Mouse (Mus musculus) midbrain, postnatal 0 days (tissue): ENCODE results near the gene Prkag2. TPM values are rescaled to one million over a fixed set of nuclear protein-coding genes. Genes with fewer than 3 reads are reported as not detected.
A peak's percentile ranks its signal among the peaks of the same experiment; 100 is the strongest.

Experiments used
- ATAC-seq: fragments of 200-750 bp; cut with Nextera tagmentation; 2 replicates; pipeline ENCODE4 v1.8.0; 2017; ENCODE audit warnings: moderate number of reproducible peaks, mild to moderate bottlenecking, moderate TSS enrichment, moderate library complexity; ENCODE audit not compliant: low FRiP score
- DNase-seq: peaks from one replicate; pipeline ENCODE4 v3.0.0-alpha.2; 2015; ENCODE audit warnings: low spot score
- H3K27ac ChIP-seq: fragments of 300-500 bp; sonication (generic); 2 replicates; pipeline ENCODE4 v1.5.1; 2014; ENCODE audit warnings: low read depth, mild to moderate bottlenecking, low read length, mixed read lengths
- H3K27me3 ChIP-seq: fragments of 300-500 bp; sonication (generic); 2 replicates; pipeline ENCODE4 v1.6.1; 2014; ENCODE audit warnings: low read length, control low read depth, mixed read lengths; ENCODE audit not compliant: insufficient read depth
- H3K36me3 ChIP-seq: fragments of 300-500 bp; sonication (generic); 2 replicates; pipeline ENCODE4 v1.6.1; 2014; ENCODE audit warnings: low read length, control low read depth, mixed read lengths; ENCODE audit not compliant: insufficient read depth
- H3K4me1 ChIP-seq: fragments of 300-500 bp; sonication (generic); 2 replicates; pipeline ENCODE4 v1.6.1; 2014; ENCODE audit warnings: mild to moderate bottlenecking, control low read depth, antibody characterized with exemption, low read length, mixed read lengths; ENCODE audit not compliant: insufficient read depth
- H3K4me2 ChIP-seq: fragments of 300-500 bp; sonication (generic); 2 replicates; pipeline ENCODE4 v1.6.1; 2014; ENCODE audit warnings: low read depth, mild to moderate bottlenecking, low read length, mixed read lengths; ENCODE audit not compliant: poor library complexity, severe bottlenecking
- H3K4me3 ChIP-seq: fragments of 300-500 bp; sonication (generic); 2 replicates; pipeline ENCODE4 v1.5.1; 2014; ENCODE audit warnings: low read depth, mild to moderate bottlenecking, low read length, moderate library complexity
- H3K9ac ChIP-seq: fragments of 300-500 bp; sonication (generic); replicated peaks from 2 replicates; pipeline ENCODE4 v1.6.1; 2014; ENCODE audit warnings: mild to moderate bottlenecking, low read length, moderate library complexity, mixed read lengths; ENCODE audit not compliant: poor library complexity, severe bottlenecking
- H3K9me3 ChIP-seq: fragments of 300-500 bp; sonication (generic); 2 replicates; pipeline ENCODE4 v1.6.1; 2016; ENCODE audit warnings: low read length, control low read depth
- CTCF ChIP-seq: IDR thresholded peaks from 2 replicates; pipeline ENCODE4 v1.5.1; 2016; ENCODE audit warnings: antibody characterized with exemption, mild to moderate bottlenecking
- WGBS: fragments of 180-500 bp; shearing (Covaris S2); extraction: QIAGEN DNeasy Blood & Tissue Kit; methylation state at CpG from one replicate; pipeline ENCODE4 v1.1.7; 2014; 5-methylcytosine and 5-hydroxymethylcytosine counted together
- polyA plus RNA-seq: library from polyadenylated mRNA; unstranded; fragments of >200 nt; fragmentation: Nextera tagmentation; extraction: Ambion mirVana; gene quantifications from 2 replicates; pipeline ENCODE4 v1.2.1, GENCODE M21; 2015
- total RNA-seq: library from RNA; depleted of rRNA; stranded (reverse); fragments of >200 nt; gene quantifications from 2 replicates; pipeline ENCODE4 v1.2.3, GENCODE M21; 2014

The Prkag2 gene
- total and polyA plus RNA-seq, 2 experiments from 2014 or later = 51.6 to 103 TPM

GRCm38 (mm10) chr5:24936451-24936850 is 164.0 kb downstream of the Prkag2 start:
- H3K36me3 ChIP-seq = no peaks in the 10 kb centered on the region
- ATAC-seq = no peak
- no peak overlapping the region for H3K27ac ChIP-seq
- no peak for TF ChIP-seq CTCF
- WGBS = 80% methylated on average over 8 of the region's 8 CpGs
- H3K27me3 ChIP-seq = no peaks in the 10 kb centered on the region
- no peak overlapping the region for H3K4me2 ChIP-seq
- H3K9ac ChIP-seq = no peak overlapping the region
- DNase-seq = no peak
- no peaks in the 10 kb centered on the region for H3K9me3 ChIP-seq
- no peak overlapping the region for H3K4me3 ChIP-seq
- no peaks in the 10 kb centered on the region for H3K4me1 ChIP-seq

- H3K4me2 ChIP-seq = no peak overlapping the region
- H3K27ac ChIP-seq = no peak overlapping the region
- H3K9ac ChIP-seq = no peak overlapping the region
- H3K9me3 ChIP-seq = no peaks in the 10 kb centered on the region
- 91% methylated on average over 10 of the region's 10 CpGs for WGBS
- DNase-seq (no peak), ATAC-seq (no peak)
- no peak for TF ChIP-seq CTCF
- no peaks in the 10 kb centered on the region for H3K36me3 ChIP-seq
- no peaks in the 10 kb centered on the region for H3K4me1 ChIP-seq
- H3K27me3 ChIP-seq = no peaks in the 10 kb centered on the region
- no peak overlapping the region for H3K4me3 ChIP-seq
Observed at GRCm38 (mm10) chr5:24935446-24935845, 165.0 kb downstream of the Prkag2 start.

GRCm38 (mm10) chr5:24933760-24934159 is 166.7 kb downstream of the Prkag2 start:
- TF ChIP-seq CTCF = peak; percentile 34

GRCm38 (mm10) chr5:24931578-24932185 is 168.8 kb downstream of the Prkag2 start:
- no peak for TF ChIP-seq CTCF
- no peaks in the 10 kb centered on the region for H3K9me3 ChIP-seq
- no peaks in the 10 kb centered on the region for H3K36me3 ChIP-seq
- no peak overlapping the region for H3K27ac ChIP-seq
- no peak overlapping the region for H3K9ac ChIP-seq
- DNase-seq (no peak), ATAC-seq (no peak)
- WGBS = 81% methylated on average over 10 of the region's 10 CpGs
- no peak overlapping the region for H3K4me3 ChIP-seq
- H3K27me3 ChIP-seq = no peaks in the 10 kb centered on the region
- H3K4me1 ChIP-seq = no peaks in the 10 kb centered on the region
- H3K4me2 ChIP-seq = no peak overlapping the region

More at GRCm38 (mm10) chr5:24933760-24934159, 166.7 kb downstream of the Prkag2 start:
- Histone ChIP-seq H3K9ac (no peak overlapping the region), H3K27me3 (no peaks in the 10 kb centered on the region), H3K4me2 (no peak overlapping the region), H3K4me1 (no peaks in the 10 kb centered on the region), H3K36me3 (no peaks in the 10 kb centered on the region), H3K27ac (no peak overlapping the region), H3K4me3 (no peak overlapping the region), H3K9me3 (no peaks in the 10 kb centered on the region)
- ATAC-seq (no peak), DNase-seq (no peak)
- WGBS = 98% methylated on average over 1 of the region's 1 CpGs

GRCm38 (mm10) chr5:24930831-24931577 is 169.4 kb downstream of the Prkag2 start:
- H3K27me3 ChIP-seq = no peaks in the 10 kb centered on the region
- no peaks in the 10 kb centered on the region for H3K9me3 ChIP-seq
- H3K36me3 ChIP-seq = no peaks in the 10 kb centered on the region
- no peak overlapping the region for H3K9ac ChIP-seq
- no peak overlapping the region for H3K4me3 ChIP-seq
- DNase-seq (no peak), ATAC-seq (no peak)
- no peak overlapping the region for H3K27ac ChIP-seq
- H3K4me1 ChIP-seq = no peaks in the 10 kb centered on the region
- no peak overlapping the region for H3K4me2 ChIP-seq
- 77% methylated on average over 8 of the region's 8 CpGs for WGBS
- TF ChIP-seq CTCF = no peak

- no peaks in the 10 kb centered on the region for H3K4me1 ChIP-seq
- DNase-seq (no peak), ATAC-seq (no peak)
- no peaks in the 10 kb centered on the region for H3K36me3 ChIP-seq
- WGBS = 94% methylated on average over 4 of the region's 4 CpGs
- no peak for TF ChIP-seq CTCF
- no peaks in the 10 kb centered on the region for H3K27me3 ChIP-seq
- H3K4me2 ChIP-seq = no peak overlapping the region
- H3K9me3 ChIP-seq = no peaks in the 10 kb centered on the region
- H3K4me3 ChIP-seq = no peak overlapping the region
- no peak overlapping the region for H3K27ac ChIP-seq
- H3K9ac ChIP-seq = no peak overlapping the region
Observed at GRCm38 (mm10) chr5:24928816-24929215, 171.6 kb downstream of the Prkag2 start.
